In genomic region chr4:121028659-121029392, GRCm38 (mm10) we compare ENCODE assay signal across 7 mouse cellular contexts. TPM values are rescaled to one million over a fixed set of nuclear protein-coding genes. Genes with fewer than 3 reads are reported as not detected.
A peak's percentile ranks its signal among the peaks of the same experiment; 100 is the strongest.
DNase-seq lines count a peak whose midpoint lies in the region; ATAC-seq and TF ChIP-seq lines count a peak whose summit lies in the region.

No protein-coding gene starts in this region.

- intact Hi-C loops in left cerebral cortex, postnatal 4 days (cut with DNase I), result no loop called here

- peak; percentile 74 for TF ChIP-seq CTCF in bone marrow macrophage, adult 2 months (IDR thresholded peaks at IDR 0.05; ENCODE audit: low read depth, low read length)

- H3K36me3 ChIP-seq in ES-E14 (ENCODE audit: control insufficient read depth, insufficient read depth, low read length, poor library complexity, severe bottlenecking), result no peaks in the 10 kb centered on the region

- in situ Hi-C loops in ES-E14 (cut with MboI; ENCODE audit: low sequenced_read_pairs in 2 of 2, unreplicated experiment in 2 of 2), result no loop called here

- 0 out of 2 replicates have a peak, but pooled peaks have one; percentile 33 for ATAC-seq in neutrophil, adult 5-6 weeks (ENCODE audit: extremely low read depth, insufficient number of reproducible peaks, low FRiP score, poor library complexity, severe bottlenecking)

- H3K9ac ChIP-seq in ES-E14 (ENCODE audit: insufficient read depth, low read depth, low read length, poor library complexity, severe bottlenecking), result no peak overlapping the region

- no peak overlapping the region for H3K4me3 ChIP-seq in ES-E14 (ENCODE audit: insufficient read depth in 1 of 2, low read depth in 1 of 2, low read length in 2 of 2, poor library complexity in 1 of 2, severe bottlenecking in 1 of 2)
- H3K4me3 ChIP-seq in bone marrow macrophage, adult 2 months (ENCODE audit: insufficient read depth, low read length), result no peak overlapping the region

- TF ChIP-seq POLR2A in bone marrow macrophage, adult 2 months (IDR thresholded peaks at IDR 0.05; ENCODE audit: borderline replicate concordance, low read depth, low read length), result no peak

- peak; percentile 70 for DNase-seq in layer of hippocampus, adult 11-12 months (ENCODE audit: low spot score)
- no peak for DNase-seq in layer of hippocampus, adult 9-10 months (ENCODE audit: low spot score)
- peak; percentile 66 for DNase-seq in ES-E14 (ENCODE audit: low read depth, low spot score)
- DNase-seq in gastrocnemius, adult 18-20 months (ENCODE audit: low spot score), result peak; percentile 36
- peak; percentile 72 for DNase-seq in left cerebral cortex, postnatal 4 days

- H3K9me3 ChIP-seq in ES-E14 (ENCODE audit: control insufficient read depth, insufficient read depth, low read depth, low read length), result no peaks in the 10 kb centered on the region

- H3K4me1 ChIP-seq in ES-E14 (ENCODE audit: control insufficient read depth in 2 of 2, insufficient read depth in 2 of 2, low read length in 2 of 2, poor library complexity in 1 of 2), result peaks cover 3 to 4% of the 10 kb centered on the region in 2 experiments; a peak in 2 of 4 replicates
- H3K4me1 ChIP-seq in bone marrow macrophage, adult 2 months (ENCODE audit: control insufficient read depth, insufficient read depth, low read length), result peaks cover 26% of the 10 kb centered on the region

- no peak overlapping the region for H3K27ac ChIP-seq in ES-E14 (ENCODE audit: insufficient read depth, low read depth, low read length, poor library complexity, severe bottlenecking)
- no peak overlapping the region for H3K27ac ChIP-seq in bone marrow macrophage, adult 2 months (ENCODE audit: insufficient read depth, low read depth, low read length)

TF ChIP-seq in ES-E14, 5 proteins besides CTCF, POLR2A, EP300 and RAD21:
- TF ChIP-seq ZC3H11A (IDR thresholded peaks at IDR 0.05; ENCODE audit: borderline replicate concordance, low read depth, low read length) (peak; percentile 75; the same call in 1 of the 2 replicates), CHD2 (IDR thresholded peaks at IDR 0.05; ENCODE audit: low read depth, low read length) (no peak), ZNF384 (IDR thresholded peaks at IDR 0.05; ENCODE audit: low read depth, low read length) (no peak), HCFC1 (IDR thresholded peaks at IDR 0.05; ENCODE audit: borderline replicate concordance, insufficient read depth, low read length) (no peak)

RNA-seq across cellular contexts. Expression of gene Col9a2, which starts 10.4 kb away (rescaled TPM):
- 29.4 and 38.7 TPM in 2 replicates for total RNA-seq in ES-E14 (2012; rRNA removed)
- not detected in 2 replicates for polyA plus RNA-seq in bone marrow macrophage, adult 2 months (2012; ENCODE audit: insufficient read depth, insufficient read length, missing spikeins)
- under 1 TPM; 0.18 to 0.19 TPM for total RNA-seq in gastrocnemius, adult 18-20 months (2021)
- 10 to 100 TPM; 11.0 to 12.1 TPM for total RNA-seq in left cerebral cortex, postnatal 4 days (2021)
- 0.61 TPM in 1 of 2 replicates, not detected in the other for total RNA-seq in neutrophil, adult 5-6 weeks (2017)

RNA-seq across cellular contexts. Expression of gene Smap2, which starts 11.8 kb away (rescaled TPM):
- 4.8 and 8.3 TPM in 2 replicates for total RNA-seq in ES-E14 (2012; rRNA removed)
- 137 and 139 TPM in 2 replicates for polyA plus RNA-seq in bone marrow macrophage, adult 2 months (2012; ENCODE audit: insufficient read depth, insufficient read length, missing spikeins)
- 10 to 100 TPM; 13.5 to 17.3 TPM for total RNA-seq in gastrocnemius, adult 18-20 months (2021)
- total RNA-seq in left cerebral cortex, postnatal 4 days (2021), result 100 to 1,000 TPM; 124 to 128 TPM
- 209 and 239 TPM in 2 replicates for total RNA-seq in neutrophil, adult 5-6 weeks (2017)

Comparison
In these comparisons a context has a peak if more than half of its experiments do, and no peak if none do; other contexts are left out.
1. RNA of gene Smap2, which starts 11.8 kb away (total RNA-seq): 209 to 239 TPM in neutrophil, adult 5-6 weeks and 124 to 128 TPM in left cerebral cortex, postnatal 4 days; 13.5 to 17.3 TPM in gastrocnemius, adult 18-20 months and 4.8 to 8.3 TPM in ES-E14; every median in the first group is over 4 times any median in the second.